Mouse (Mus musculus): ENCODE measurements at regions not wholly inside any gene's neighbourhood (a gene's known extent, or its start where the extent isn't known, plus 50 kb on each side); places are given as distances from the start of the nearest gene placed in this dataset.

- DNase-seq (ENCODE audit: extremely low spot score in 1 of 2, low spot score in 1 of 2) = no peak
These were observed 226.8 kb downstream of the Ankrd50 start for GRCm38 (mm10) chr3:38257843-38258290.

GRCm38 (mm10) chr3:38257076-38257842 lies 227.4 kb downstream of the Ankrd50 start:
- no peak for DNase-seq (ENCODE audit: extremely low spot score in 1 of 2, low spot score in 1 of 2)

- DNase-seq (ENCODE audit: extremely low spot score in 1 of 2, low spot score in 1 of 2) = peak in 1 of 2 experiments; percentile 31
These were observed 229.0 kb downstream of the Ankrd50 start for GRCm38 (mm10) chr3:38255674-38256073.

- DNase-seq (ENCODE audit: extremely low spot score in 1 of 2, low spot score in 1 of 2) = peak; percentile 42 to 55
These were observed 229.7 kb downstream of the Ankrd50 start for GRCm38 (mm10) chr3:38254896-38255295.

- DNase-seq (ENCODE audit: extremely low spot score in 1 of 2, low spot score in 1 of 2) = no peak
These were observed 233.1 kb downstream of the Ankrd50 start for GRCm38 (mm10) chr3:38251592-38251991.

GRCm38 (mm10) chr3:38250552-38250951 lies 234.1 kb downstream of the Ankrd50 start:
- DNase-seq (ENCODE audit: extremely low spot score in 1 of 2, low spot score in 1 of 2) = no peak

- DNase-seq (ENCODE audit: extremely low spot score in 1 of 2, low spot score in 1 of 2) = no peak
These were observed 235.7 kb downstream of the Ankrd50 start for GRCm38 (mm10) chr3:38248941-38249340.

GRCm38 (mm10) chr3:38246439-38246838 lies 238.2 kb downstream of the Ankrd50 start:
- no peak for DNase-seq (ENCODE audit: extremely low spot score in 1 of 2, low spot score in 1 of 2)

- DNase-seq (ENCODE audit: extremely low spot score in 1 of 2, low spot score in 1 of 2) = no peak
These were observed 241.4 kb downstream of the Ankrd50 start for GRCm38 (mm10) chr3:38243209-38243608.

- DNase-seq (ENCODE audit: extremely low spot score in 1 of 2, low spot score in 1 of 2) = no peak
These were observed 247.0 kb downstream of the Ankrd50 start for GRCm38 (mm10) chr3:38237616-38238015.

- DNase-seq (ENCODE audit: extremely low spot score in 1 of 2, low spot score in 1 of 2) = no peak
These were observed 248.9 kb downstream of the Ankrd50 start for GRCm38 (mm10) chr3:38235736-38236083.

- no peak for DNase-seq (ENCODE audit: extremely low spot score in 1 of 2, low spot score in 1 of 2)
These were observed 249.5 kb downstream of the Ankrd50 start for GRCm38 (mm10) chr3:38235033-38235735.

- DNase-seq (ENCODE audit: extremely low spot score in 1 of 2, low spot score in 1 of 2) = no peak
These were observed 250.1 kb downstream of the Ankrd50 start for GRCm38 (mm10) chr3:38234534-38234933.

GRCm38 (mm10) chr3:38234006-38234405 lies 250.6 kb downstream of the Ankrd50 start:
- DNase-seq (ENCODE audit: extremely low spot score in 1 of 2, low spot score in 1 of 2) = no peak

- DNase-seq (ENCODE audit: extremely low spot score in 1 of 2, low spot score in 1 of 2) = no peak
These were observed 251.6 kb downstream of the Ankrd50 start for GRCm38 (mm10) chr3:38233091-38233490.

- no peak for DNase-seq (ENCODE audit: extremely low spot score in 1 of 2, low spot score in 1 of 2)
These were observed 252.2 kb downstream of the Ankrd50 start for GRCm38 (mm10) chr3:38232111-38233076.

- DNase-seq (ENCODE audit: extremely low spot score in 1 of 2, low spot score in 1 of 2) = no peak
These were observed 253.1 kb downstream of the Ankrd50 start for GRCm38 (mm10) chr3:38231506-38231905.

GRCm38 (mm10) chr3:38230796-38231195 lies 253.8 kb downstream of the Ankrd50 start:
- DNase-seq (ENCODE audit: extremely low spot score in 1 of 2, low spot score in 1 of 2) = no peak

- no peak for DNase-seq (ENCODE audit: extremely low spot score in 1 of 2, low spot score in 1 of 2)
These were observed 255.0 kb downstream of the Ankrd50 start for GRCm38 (mm10) chr3:38229686-38230085.

- no peak for DNase-seq (ENCODE audit: extremely low spot score in 1 of 2, low spot score in 1 of 2)
These were observed 255.6 kb downstream of the Ankrd50 start for GRCm38 (mm10) chr3:38229051-38229450.

GRCm38 (mm10) chr3:38227596-38227995 lies 257.0 kb downstream of the Ankrd50 start:
- DNase-seq (ENCODE audit: extremely low spot score in 1 of 2, low spot score in 1 of 2) = peak; percentile 64 to 86

All from layer of hippocampus, postnatal 25 days (tissue).